Mouse (Mus musculus) hindbrain, embryonic 14.5 days (tissue): ENCODE results near the gene Mcu. TPM values are rescaled to one million over a fixed set of nuclear protein-coding genes. Genes with fewer than 3 reads are reported as not detected.

Source experiments
- ATAC-seq: fragments of 200-750 bp; cut with Nextera tagmentation; 2 replicates; pipeline ENCODE4 v1.8.0; 2017; ENCODE audit warnings: moderate number of reproducible peaks, mild to moderate bottlenecking, moderate TSS enrichment, moderate library complexity; ENCODE audit not compliant: low FRiP score
- DNase-seq: peaks from one replicate; pipeline ENCODE4 v3.0.0-alpha.2; 2015; ENCODE audit warnings: low spot score
- H3K27ac ChIP-seq: fragments of 300-500 bp; sonication (generic); 2 replicates; pipeline ENCODE4 v1.5.1; 2014; ENCODE audit warnings: mild to moderate bottlenecking, moderate library complexity
- H3K27me3 ChIP-seq: fragments of 300-500 bp; sonication (generic); 2 replicates; pipeline ENCODE4 v1.6.1; 2014; ENCODE audit warnings: mild to moderate bottlenecking, low read length, mixed read lengths; ENCODE audit not compliant: control insufficient read depth, insufficient read depth
- H3K36me3 ChIP-seq: fragments of 300-500 bp; sonication (generic); replicated peaks from 2 replicates; pipeline ENCODE4 v1.6.1; 2014; ENCODE audit not compliant: control insufficient read depth, insufficient read depth
- H3K4me1 ChIP-seq: fragments of 300-500 bp; sonication (generic); replicated peaks from 2 replicates; pipeline ENCODE4 v1.6.1; 2014; ENCODE audit warnings: antibody characterized with exemption, low read length, mixed read lengths; ENCODE audit not compliant: control insufficient read depth, insufficient read depth
- H3K4me2 ChIP-seq: fragments of 300-500 bp; sonication (generic); replicated peaks from 2 replicates; pipeline ENCODE4 v1.6.1; 2014; ENCODE audit warnings: mild to moderate bottlenecking, moderate library complexity
- H3K4me3 ChIP-seq: fragments of 300-500 bp; sonication (generic); replicated peaks from 2 replicates; pipeline ENCODE4 v1.5.1; 2014; ENCODE audit warnings: mild to moderate bottlenecking, low read length
- H3K9ac ChIP-seq: fragments of 300-500 bp; sonication (generic); 2 replicates; pipeline ENCODE4 v1.6.1; 2014
- H3K9me3 ChIP-seq: fragments of 300-500 bp; sonication (generic); 2 replicates; pipeline ENCODE4 v1.6.1; 2016; ENCODE audit warnings: low read length; ENCODE audit not compliant: control insufficient read depth
- WGBS: fragments of 180-500 bp; shearing (Covaris S2); extraction: QIAGEN DNeasy Blood & Tissue Kit; methylation state at CpG from one replicate; pipeline ENCODE4 v1.1.7; 2014; 5-methylcytosine and 5-hydroxymethylcytosine counted together
- polyA plus RNA-seq: library from polyadenylated mRNA; unstranded; fragments of >200 nt; fragmentation: Nextera tagmentation; extraction: Ambion mirVana; gene quantifications from 2 replicates; pipeline ENCODE4 v1.2.1, GENCODE M21; 2014

The Mcu gene
- polyA plus RNA-seq, 1 experiment from 2014 or later: 33.0 TPM

DNA sequence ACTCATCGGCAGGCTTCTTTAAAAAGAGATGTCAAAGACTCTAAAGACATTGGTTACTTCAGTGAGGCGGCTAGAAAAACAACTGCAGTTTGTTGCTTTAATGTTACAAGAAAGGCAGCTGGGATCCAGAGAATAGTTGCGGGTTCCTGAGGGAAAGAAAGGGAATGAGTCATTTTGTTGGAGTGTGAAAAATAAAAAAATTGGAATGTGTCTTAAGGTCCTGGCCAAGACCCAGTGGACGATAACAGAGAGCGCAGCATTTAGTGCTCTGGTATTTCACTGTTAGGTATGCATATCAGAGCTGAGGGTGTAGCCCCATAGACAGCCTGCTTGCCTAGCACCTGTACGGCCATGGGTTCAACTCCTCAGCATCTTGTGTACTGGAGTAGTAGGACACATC is 22.1 kb upstream of the Mcu start:
- H3K27ac ChIP-seq: no peak overlapping the region
- ATAC-seq (no peak), DNase-seq (no peak)
- WGBS: 86% methylated on average over 6 of the region's 6 CpGs
- no peak overlapping the region for H3K4me2 ChIP-seq
- no peaks in the 10 kb centered on the region for H3K27me3 ChIP-seq
- H3K9me3 ChIP-seq: no peaks in the 10 kb centered on the region
- no peaks in the 10 kb centered on the region for H3K36me3 ChIP-seq
- no peak overlapping the region for H3K4me3 ChIP-seq
- H3K4me1 ChIP-seq: no peaks in the 10 kb centered on the region
- H3K9ac ChIP-seq: no peak overlapping the region

DNA sequence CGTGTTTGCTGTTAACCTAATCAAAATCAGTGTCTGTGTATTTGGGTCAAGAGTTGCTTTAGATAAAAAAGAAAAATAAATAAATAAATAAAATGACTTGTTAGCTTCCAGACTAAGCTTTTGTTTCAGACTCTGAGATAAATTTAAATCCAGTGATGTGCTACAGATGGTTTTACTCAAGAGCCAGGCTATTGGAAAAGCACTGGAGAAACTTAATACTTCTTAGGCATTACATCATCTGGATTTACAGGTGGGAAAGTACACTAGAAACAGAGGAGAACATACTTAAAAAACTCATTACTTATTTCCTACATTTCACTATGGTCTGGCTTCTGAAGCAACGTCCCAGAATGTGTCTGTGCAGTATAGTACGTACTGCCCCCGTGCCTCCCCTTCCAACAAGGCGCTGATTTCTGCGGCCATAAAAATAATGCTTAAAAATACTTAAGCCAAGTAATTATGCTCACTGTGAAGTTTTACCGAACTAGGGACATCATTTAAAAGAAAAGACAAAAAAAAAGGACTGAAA is 21.2 kb upstream of the Mcu start:
- no peak overlapping the region for H3K27ac ChIP-seq
- no peak for DNase-seq
- H3K36me3 ChIP-seq: no peaks in the 10 kb centered on the region
- no peak for ATAC-seq
- no peaks in the 10 kb centered on the region for H3K27me3 ChIP-seq
- H3K9me3 ChIP-seq: no peaks in the 10 kb centered on the region
- WGBS: 87% methylated on average over 7 of the region's 7 CpGs
- no peaks in the 10 kb centered on the region for H3K4me1 ChIP-seq
- H3K4me2 ChIP-seq: no peak overlapping the region
- H3K9ac ChIP-seq: no peak overlapping the region
- H3K4me3 ChIP-seq: no peak overlapping the region

DNA sequence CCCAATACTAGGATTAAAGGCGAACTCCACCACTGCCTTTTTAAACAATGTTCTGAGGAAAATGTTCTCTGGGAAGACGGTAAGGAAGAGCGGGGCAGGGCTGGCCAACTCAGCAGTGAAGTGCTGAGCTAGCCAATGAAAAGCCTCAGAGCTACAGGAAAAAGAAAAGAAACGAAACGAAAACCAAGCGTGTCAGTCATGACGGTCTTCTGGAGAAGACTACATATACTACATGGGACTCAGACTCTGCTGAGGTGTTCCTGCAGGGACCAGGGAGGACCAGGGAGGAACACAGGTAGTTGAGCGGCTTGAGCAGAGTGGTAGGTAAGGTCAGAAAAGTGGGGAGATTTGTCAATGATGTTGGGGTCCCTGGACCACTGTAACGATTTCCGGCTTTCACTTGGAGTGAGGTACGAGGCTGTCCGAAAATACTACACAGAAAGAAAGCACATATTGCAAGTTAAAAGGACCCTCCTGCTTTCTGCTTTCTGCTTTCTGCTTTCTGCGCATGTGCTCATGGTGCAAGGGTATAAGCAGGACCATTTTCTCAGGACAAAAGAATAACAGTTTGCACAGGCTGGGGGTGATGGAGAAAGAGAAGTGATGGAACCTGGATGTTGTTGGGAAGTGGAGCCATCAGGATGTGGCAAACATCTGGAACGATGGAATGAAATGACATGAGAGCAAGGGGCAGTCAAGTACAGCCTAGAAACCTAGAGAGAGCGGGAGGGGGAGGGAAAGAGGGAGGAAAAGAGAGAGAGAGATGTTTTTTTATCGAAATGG is 20.4 kb upstream of the Mcu start:
- no peak overlapping the region for H3K4me2 ChIP-seq

DNA sequence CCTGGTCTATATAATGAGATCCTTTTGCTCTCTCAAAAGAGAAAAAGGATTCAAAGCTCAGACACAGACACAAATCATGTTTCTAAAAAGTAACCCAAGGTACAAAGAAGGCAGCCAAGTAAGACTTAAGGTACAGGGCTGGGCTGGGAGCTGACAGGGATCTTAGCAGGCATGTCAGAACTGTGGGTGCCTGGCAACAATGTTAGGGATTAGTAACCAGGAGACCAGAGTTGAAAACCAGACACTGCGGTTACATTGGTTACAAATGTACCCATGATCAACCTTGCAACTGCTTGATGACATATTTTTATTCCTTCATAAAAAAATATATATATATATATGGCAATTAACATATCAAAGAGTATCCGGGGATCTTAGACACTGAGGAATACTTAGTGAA is 19.6 kb upstream of the Mcu start:
- Histone ChIP-seq H3K4me3 (no peak overlapping the region), H3K27me3 (no peaks in the 10 kb centered on the region), H3K27ac (no peak overlapping the region), H3K4me1 (no peaks in the 10 kb centered on the region), H3K9ac (no peak overlapping the region), H3K4me2 (no peak overlapping the region), H3K9me3 (no peaks in the 10 kb centered on the region), H3K36me3 (no peaks in the 10 kb centered on the region)
- WGBS: 72% methylated on average over 2 of the region's 2 CpGs
- no peak for DNase-seq
- ATAC-seq: no peak

More for the DNA sequence above, 20.4 kb upstream of the Mcu start:
- ATAC-seq (no peak), DNase-seq (no peak)
- no peak overlapping the region for H3K9ac ChIP-seq
- no peaks in the 10 kb centered on the region for H3K9me3 ChIP-seq
- no peak overlapping the region for H3K27ac ChIP-seq
- WGBS: 83% methylated on average over 16 of the region's 16 CpGs
- no peak overlapping the region for H3K4me3 ChIP-seq
- H3K36me3 ChIP-seq: no peaks in the 10 kb centered on the region
- no peaks in the 10 kb centered on the region for H3K4me1 ChIP-seq
- no peaks in the 10 kb centered on the region for H3K27me3 ChIP-seq

DNA sequence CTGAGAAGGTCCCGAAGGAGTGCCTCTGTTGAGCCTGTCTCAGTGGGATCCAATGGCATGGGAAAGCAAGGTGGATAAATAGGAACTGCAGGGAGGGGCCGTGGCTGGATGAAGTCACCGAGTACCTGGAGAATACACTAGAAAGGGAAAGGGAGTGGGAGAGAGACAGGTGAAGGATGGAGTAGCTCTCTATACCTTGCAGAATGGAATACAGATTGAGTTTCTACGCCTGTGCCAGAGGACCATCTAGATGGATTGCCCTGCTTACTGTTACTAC is 13.0 kb upstream of the Mcu start:
- no peak overlapping the region; the same call in 1 of the 2 replicates for H3K27ac ChIP-seq
- 79% methylated on average over 4 of the region's 4 CpGs for WGBS
- H3K36me3 ChIP-seq: no peaks in the 10 kb centered on the region
- DNase-seq: no peak
- H3K9me3 ChIP-seq: no peaks in the 10 kb centered on the region
- H3K27me3 ChIP-seq: no peaks in the 10 kb centered on the region
- H3K4me1 ChIP-seq: no peaks in the 10 kb centered on the region
- no peak overlapping the region for H3K4me2 ChIP-seq
- H3K4me3 ChIP-seq: no peak overlapping the region
- H3K9ac ChIP-seq: no peak overlapping the region
- no peak for ATAC-seq

DNA sequence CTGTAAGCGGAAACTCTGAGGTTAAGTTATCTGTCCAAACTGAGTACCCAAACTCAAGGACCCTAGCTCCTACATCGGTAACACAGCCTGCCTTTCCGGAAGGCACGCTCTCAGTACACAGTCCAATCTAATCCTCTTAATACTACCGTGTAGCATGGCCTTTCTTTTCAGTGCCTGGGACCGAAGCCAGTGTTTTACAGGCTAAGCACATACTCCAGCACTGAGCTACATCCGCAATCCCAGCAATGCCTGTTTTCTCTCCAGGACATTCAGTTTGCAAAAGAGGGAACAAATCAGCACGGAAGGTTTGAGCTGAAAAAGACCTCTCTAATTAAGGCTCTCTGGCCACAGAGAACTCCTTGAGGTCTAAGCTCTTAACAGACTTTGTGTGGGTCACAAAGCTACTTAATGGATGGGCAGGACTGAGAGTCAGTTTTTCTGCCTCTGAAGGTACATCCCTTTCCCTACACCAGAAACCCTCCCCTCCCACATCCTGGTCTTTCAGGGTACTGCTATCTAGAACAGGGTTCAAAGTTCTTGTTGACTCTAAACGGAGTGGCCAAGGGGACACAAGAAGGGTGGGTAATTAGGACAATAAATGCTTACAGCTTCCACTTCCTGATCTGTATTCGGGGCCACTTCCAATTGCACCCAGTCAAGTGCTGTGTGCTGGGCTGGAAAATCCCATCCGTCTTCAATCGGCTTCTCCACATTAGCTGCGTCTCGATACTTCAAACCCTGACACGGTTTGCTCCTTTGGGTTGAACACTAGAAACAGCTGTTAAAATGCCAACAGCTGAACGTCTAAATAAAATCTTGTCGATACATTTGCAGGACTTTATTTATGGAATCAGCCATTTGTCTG is 12.4 kb upstream of the Mcu start:
- Histone ChIP-seq H3K36me3 (no peaks in the 10 kb centered on the region), H3K4me2 (no peak overlapping the region), H3K4me1 (no peaks in the 10 kb centered on the region), H3K9ac (no peak overlapping the region), H3K9me3 (no peaks in the 10 kb centered on the region), H3K27me3 (no peaks in the 10 kb centered on the region), H3K27ac (no peak overlapping the region; the same call in 1 of the 2 replicates), H3K4me3 (no peak overlapping the region)
- ATAC-seq: no peak; the same call in 1 of the 2 replicates
- 70% methylated on average over 17 of the region's 17 CpGs for WGBS
- DNase-seq: no peak

DNA sequence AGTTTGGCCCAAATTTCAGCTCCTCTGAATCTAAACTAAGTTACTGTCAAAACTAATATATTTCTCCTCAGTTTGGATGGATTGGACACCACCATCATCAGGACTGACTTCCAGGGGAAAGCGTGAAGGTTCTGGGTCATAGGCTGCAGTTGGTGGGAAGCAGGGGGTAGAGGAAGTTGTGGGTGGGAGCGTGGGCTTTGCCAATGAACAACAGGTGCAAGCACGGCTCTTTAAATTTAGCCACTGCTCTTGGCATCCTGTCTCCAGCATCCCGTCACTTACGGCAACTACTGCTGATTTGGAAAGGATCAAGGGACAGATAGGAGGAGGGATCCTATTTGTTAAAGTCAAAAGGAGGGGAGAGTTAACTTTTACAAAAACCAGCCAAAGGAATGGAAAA is 7.0 kb upstream of the Mcu start:
- no peaks in the 10 kb centered on the region for H3K9me3 ChIP-seq
- H3K36me3 ChIP-seq: no peaks in the 10 kb centered on the region
- ATAC-seq (no peak), DNase-seq (no peak)
- no peak overlapping the region for H3K4me3 ChIP-seq
- H3K27me3 ChIP-seq: no peaks in the 10 kb centered on the region
- H3K27ac ChIP-seq: no peak overlapping the region
- H3K4me2 ChIP-seq: no peak overlapping the region
- WGBS: 74% methylated on average over 5 of the region's 5 CpGs
- no peaks in the 10 kb centered on the region for H3K4me1 ChIP-seq
- no peak overlapping the region for H3K9ac ChIP-seq

DNA sequence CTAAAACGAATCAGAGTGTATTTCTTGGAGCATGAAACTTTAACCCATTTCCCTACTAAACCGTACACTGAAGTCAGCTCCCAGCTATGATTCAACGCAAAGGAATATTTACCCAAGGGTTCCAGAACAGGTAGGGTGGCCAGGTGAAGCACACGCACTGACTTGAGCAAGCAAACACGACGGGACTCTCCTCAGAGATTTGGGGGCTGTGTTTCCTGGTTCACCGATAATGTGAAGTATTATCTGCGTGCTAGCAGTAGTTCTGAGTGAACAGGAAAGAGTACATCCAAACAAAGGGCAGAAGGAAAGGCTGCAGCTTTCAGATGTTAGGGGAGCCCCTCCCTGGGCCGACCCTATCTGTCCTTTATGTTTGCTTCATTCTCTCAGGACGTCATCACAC is 4.9 kb upstream of the Mcu start:
- Histone ChIP-seq H3K36me3 (no peaks in the 10 kb centered on the region), H3K27ac (no peak overlapping the region), H3K9me3 (no peaks in the 10 kb centered on the region), H3K4me3 (no peak overlapping the region), H3K27me3 (no peaks in the 10 kb centered on the region), H3K4me1 (no peaks in the 10 kb centered on the region), H3K9ac (no peak overlapping the region), H3K4me2 (no peak overlapping the region)
- ATAC-seq (no peak), DNase-seq (no peak)
- 76% methylated on average over 10 of the region's 10 CpGs for WGBS

DNA sequence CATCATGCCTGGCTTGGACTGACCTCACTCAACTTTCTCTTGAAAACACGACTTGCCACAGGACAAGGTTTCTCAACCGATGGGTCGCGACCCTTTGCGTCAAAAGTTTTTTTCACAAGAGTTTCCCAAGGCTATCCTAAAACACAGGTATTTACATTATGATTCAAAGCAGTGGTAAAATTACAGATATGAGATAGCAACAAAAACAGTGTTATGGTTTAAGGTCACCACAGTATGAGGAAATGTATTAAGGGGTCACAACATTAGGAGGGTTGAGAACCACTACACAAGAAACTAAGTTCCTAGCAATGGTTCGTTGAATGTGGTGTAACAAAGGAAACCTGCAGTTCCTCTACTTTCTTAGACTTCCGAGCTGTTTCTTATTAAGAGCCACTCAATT is 1.3 kb upstream of the Mcu start:
- WGBS: 94% methylated on average over 7 of the region's 7 CpGs
- Histone ChIP-seq H3K27me3 (no peaks in the 10 kb centered on the region), H3K4me3 (no peak overlapping the region), H3K9me3 (no peaks in the 10 kb centered on the region), H3K9ac (no peak overlapping the region), H3K27ac (no peak overlapping the region), H3K36me3 (no peaks in the 10 kb centered on the region), H3K4me2 (no peak overlapping the region), H3K4me1 (peaks cover 19% of the 10 kb centered on the region)
- DNase-seq (no peak), ATAC-seq (no peak)
